ENCODE assay signal across 8 mouse cellular contexts in the genomic region with DNA sequence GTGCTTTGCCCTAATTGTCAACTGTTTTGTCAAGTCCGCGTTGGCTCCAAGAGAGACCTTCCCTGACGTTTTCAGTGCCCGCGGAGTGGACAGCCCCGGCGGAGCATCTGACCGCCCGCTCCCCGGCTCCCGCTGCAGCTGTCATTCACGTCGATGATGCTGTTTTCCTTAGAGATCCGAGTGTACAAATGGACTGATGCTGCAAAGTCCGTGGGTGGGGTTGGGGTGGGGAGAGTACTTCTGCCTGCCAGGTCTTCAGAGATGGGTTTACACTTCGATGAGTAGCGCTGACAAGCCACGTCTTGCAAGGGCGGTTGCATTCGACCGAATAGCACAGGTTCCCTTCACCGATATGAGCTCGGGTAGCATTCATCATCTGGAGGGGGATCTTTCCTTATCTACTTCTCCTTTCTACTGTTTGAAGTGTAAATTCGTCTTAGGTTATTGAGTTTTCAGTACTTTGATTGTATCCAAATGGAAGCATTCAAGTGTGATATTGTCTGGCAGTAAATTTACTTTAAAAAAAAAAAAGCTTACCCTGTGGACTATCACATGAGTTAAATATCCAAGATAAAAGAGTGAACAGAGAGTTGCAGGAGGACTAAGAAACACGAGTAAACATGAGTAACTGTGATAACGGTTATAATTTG. TPM values are rescaled to one million over a fixed set of nuclear protein-coding genes. Genes with fewer than 3 reads are reported as not detected.
DNase-seq lines count a peak whose midpoint lies in the region; ATAC-seq and TF ChIP-seq lines count a peak whose summit lies in the region.

No protein-coding gene starts in this region.

- peak overlapping the region; percentile 90 for H3K9ac ChIP-seq in midbrain, embryonic 16.5 days (ENCODE audit: low read depth, low read length)

- peaks cover 6% of the 10 kb centered on the region for H3K4me1 ChIP-seq in midbrain, embryonic 16.5 days (ENCODE audit: control insufficient read depth, insufficient read depth, low read length)

- 4% methylated on average over 26 of the region's 26 CpGs for WGBS in midbrain, embryonic 16.5 days

- no peaks in the 10 kb centered on the region for H3K27me3 ChIP-seq in midbrain, embryonic 16.5 days (ENCODE audit: control insufficient read depth, insufficient read depth, low read depth, low read length)

- peak overlapping the region; percentile 97 for H3K4me3 ChIP-seq in layer of hippocampus, adult 2 months
- H3K4me3 ChIP-seq in midbrain, embryonic 16.5 days (ENCODE audit: low read depth, low read length), result peak overlapping the region; percentile 83

- DNase-seq in layer of hippocampus, adult 2 months (ENCODE audit: low spot score in 2 of 2), result peak in 1 of 2 experiments; percentile 23
- DNase-seq in layer of hippocampus, adult 18-20 months (ENCODE audit: low spot score in 2 of 2), result no peak
- DNase-seq in c-Kit-positive CD71-positive TER-119-positive erythroid progenitor cells, embryonic 14.5 days (ENCODE audit: low spot score), result peak; percentile 30
- no peak for DNase-seq in adipocyte (ENCODE audit: low spot score)
- DNase-seq in layer of hippocampus, adult 8-10 months (ENCODE audit: low spot score in 2 of 2), result no peak
- no peak for DNase-seq in kidney, postnatal 4 days

- H3K9me3 ChIP-seq in midbrain, embryonic 16.5 days (replicated peaks; ENCODE audit: control insufficient read depth, low read length, poor library complexity, severe bottlenecking), result no peaks in the 10 kb centered on the region

- ATAC-seq in inflammation-experienced regulatory T-cells, adult 6 months, result peak; percentile 2
- peak; percentile 49; the same call in 1 of the 2 replicates for ATAC-seq in midbrain, embryonic 16.5 days

- H3K27ac ChIP-seq in layer of hippocampus, adult 2 months, result peak overlapping the region; percentile 100
- H3K27ac ChIP-seq in midbrain, embryonic 16.5 days (ENCODE audit: low read length), result peak overlapping the region; percentile 97

- peak overlapping the region; percentile 71 for H3K4me2 ChIP-seq in midbrain, embryonic 16.5 days (ENCODE audit: low read length)

- TF ChIP-seq CTCF in layer of hippocampus, adult 2 months (conservative IDR thresholded peaks at IDR 0.05), result no peak

- no peaks in the 10 kb centered on the region for H3K36me3 ChIP-seq in midbrain, embryonic 16.5 days (ENCODE audit: control insufficient read depth, insufficient read depth, low read length)

RNA-seq across cellular contexts. Expression of a gene that starts 21.3 kb away (rescaled TPM):
- total RNA-seq in layer of hippocampus, adult 2 months (2021), result 10 to 100 TPM; 15.8 to 16.2 TPM
- 10 to 100 TPM; 17.5 to 19.7 TPM for total RNA-seq in layer of hippocampus, adult 18-20 months (2021)
- polyA plus RNA-seq in inflammation-experienced regulatory T-cells, adult 6 months (2017; shearing (Covaris generic)), result not detected
- polyA plus RNA-seq in midbrain, embryonic 16.5 days (2015; fragmentation: Nextera tagmentation; extraction: Ambion mirVana), result 0.40 and 0.75 TPM in 2 replicates
- 10 to 100 TPM; 14.6 to 17.5 (median 16.6) TPM for total RNA-seq in layer of hippocampus, adult 8-10 months (2022)

RNA-seq across cellular contexts. Expression of a gene that starts 35.0 kb away (rescaled TPM):
- 10 to 100 TPM; 19.7 to 21.5 TPM for total RNA-seq in layer of hippocampus, adult 2 months (2021)
- total RNA-seq in layer of hippocampus, adult 18-20 months (2021), result 10 to 100 TPM; 21.3 TPM
- polyA plus RNA-seq in inflammation-experienced regulatory T-cells, adult 6 months (2017; shearing (Covaris generic)), result 10 to 100 TPM; 14.7 to 19.7 (median 18.6) TPM
- polyA plus RNA-seq in midbrain, embryonic 16.5 days (2015; fragmentation: Nextera tagmentation; extraction: Ambion mirVana), result 32.2 and 34.9 TPM in 2 replicates
- 10 to 100 TPM; 20.9 to 24.4 (median 22.4) TPM for total RNA-seq in layer of hippocampus, adult 8-10 months (2022)
